Mouse (Mus musculus): Measurements from ENCODE around the gene Gm8374. TPM values are rescaled to one million over a fixed set of nuclear protein-coding genes. Genes with fewer than 3 reads are reported as not detected.
"Not testable (repeated sequence)": the region's sequence is repeated elsewhere in the genome, so short reads cannot be mapped to it uniquely, and the experiment has no call there.

Gene Gm8374
- total RNA-seq (2021) = not detected

- intact Hi-C loops (cut with DNase I); DNase-seq (ENCODE audit: low spot score in 2 of 2): not testable (repeated sequence)
Observed at GRCm38 (mm10) chr14:7365034-7365433, at the start of gene Gm8374. Gene Gm8374 (minus strand): TSS chr14:7365134.

- DNase-seq (ENCODE audit: low spot score in 2 of 2); intact Hi-C loops (cut with DNase I): not testable (repeated sequence)
Observed at GRCm38 (mm10) chr14:7332295-7332694, 32.6 kb downstream of the Gm8374 start, which contains the start of gene Gm5797. Gene Gm5797 (minus strand): TSS chr14:7332395.

GRCm38 (mm10) chr14:7315093-7315492, 49.8 kb downstream of the Gm8374 start:
- intact Hi-C loops (cut with DNase I) = not testable (repeated sequence)
- DNase-seq (ENCODE audit: low spot score in 2 of 2) = peak; percentile 8 to 15

- peak; percentile 5 to 8 for DNase-seq (ENCODE audit: low spot score in 2 of 2)
- intact Hi-C loops (cut with DNase I) = not testable (repeated sequence)
Observed at GRCm38 (mm10) chr14:7314661-7315060, 50.3 kb downstream of the Gm8374 start, which contains the start of gene Gm3739. Gene Gm3739 (minus strand): TSS chr14:7315049.

Other genes with a start within 250 kb of the Gm8374 start
- not detected for gene Gm6676, start 239.7 kb downstream of the Gm8374 start, total RNA-seq (2021)
- 1 to 10 TPM; 1.3 to 2.0 TPM for gene Gm3512, start 190.6 kb downstream of the Gm8374 start, total RNA-seq (2021)
- gene Gm16434, start 170.6 kb downstream of the Gm8374 start, total RNA-seq (2021) = not detected
- not detected for gene Gm3727, start 100.4 kb downstream of the Gm8374 start, total RNA-seq (2021)
- under 1 TPM; 0.41 to 0.54 TPM for gene Gm3739, start 50.1 kb downstream of the Gm8374 start, total RNA-seq (2021)
- not detected for gene Gm5797, start 32.7 kb downstream of the Gm8374 start, total RNA-seq (2021)
- gene Gm3755, start 85.8 kb upstream of the Gm8374 start, total RNA-seq (2021) = not detected
- gene Gm3752, start 118.6 kb upstream of the Gm8374 start, total RNA-seq (2021) = under 1 TPM in 1 of 2 experiments, not detected in 1; 0.52 TPM
- gene Gm3558, start 203.4 kb upstream of the Gm8374 start, total RNA-seq (2021) = 1 to 10 TPM; 3.9 to 5.5 TPM
- gene Gm10338, start 230.5 kb upstream of the Gm8374 start, total RNA-seq (2021) = not detected

Measured in left cerebral cortex, postnatal 36 days (tissue).